Mouse (Mus musculus): ENCODE measurements around the gene Taf15.

DNA sequence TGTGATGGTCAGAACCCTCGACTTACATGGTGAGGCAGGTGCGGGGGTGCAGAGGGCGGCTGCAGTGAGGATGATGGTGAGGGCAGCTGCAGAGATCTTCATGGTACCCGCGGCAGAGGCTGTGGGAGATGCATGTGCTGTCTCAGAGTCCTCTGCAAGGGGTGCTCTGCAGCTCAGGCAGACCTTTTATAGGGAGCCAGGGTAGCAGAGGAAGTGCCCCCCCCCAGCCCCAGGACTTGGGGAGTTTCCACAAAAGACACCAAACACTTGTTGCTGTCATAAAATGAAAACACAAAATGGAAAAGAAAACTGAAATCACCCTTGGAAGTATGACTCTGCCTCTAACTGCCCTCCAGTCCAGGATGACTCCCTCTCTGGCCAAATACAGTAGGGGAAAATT lies 57.5 kb downstream of the Taf15 start, which contains the start of gene Ccl5:
- TF ChIP-seq GATA1 (IDR thresholded peaks at IDR 0.05; ENCODE audit: borderline replicate concordance, low read length) (no peak), CTCF (IDR thresholded peaks at IDR 0.05; ENCODE audit: low read depth, low read length) (no peak), POLR2AphosphoS5 (IDR thresholded peaks at IDR 0.05; ENCODE audit: insufficient replicate concordance, low read depth, low read length) (no peak), TAL1 (conservative IDR thresholded peaks at IDR 0.05; ENCODE audit: low read depth, low read length) (no peak), GATA2 (IDR thresholded peaks at IDR 0.05; ENCODE audit: borderline replicate concordance, low read depth, low read length) (no peak)

Data from G1E (cell line).